Mouse (Mus musculus): ENCODE data around the gene Arf1.

Arf1 gene

GRCm38 (mm10) chr11:59191231-59192058 lies 36.6 kb downstream of the Arf1 start:
- peak; percentile 89 for DNase-seq (ENCODE audit: low spot score)

GRCm38 (mm10) chr11:59187706-59188105 lies 40.4 kb downstream of the Arf1 start:
- DNase-seq (ENCODE audit: low spot score) = no peak

GRCm38 (mm10) chr11:59185490-59185889 lies 42.6 kb downstream of the Arf1 start:
- no peak for DNase-seq (ENCODE audit: low spot score)

- DNase-seq (ENCODE audit: low spot score) = peak; percentile 62
These were observed 44.2 kb downstream of the Arf1 start for GRCm38 (mm10) chr11:59183821-59184220.

- peak; percentile 64 for DNase-seq (ENCODE audit: low spot score)
These were observed 45.2 kb downstream of the Arf1 start, which contains the start of gene Gjc2 for GRCm38 (mm10) chr11:59182864-59183331. Gjc2 (minus strand) TSS chr11:59183213.

- no peak for DNase-seq (ENCODE audit: low spot score)
These were observed 51.1 kb downstream of the Arf1 start for GRCm38 (mm10) chr11:59176921-59177320.

- no peak for DNase-seq (ENCODE audit: low spot score)
These were observed 51.6 kb downstream of the Arf1 start for GRCm38 (mm10) chr11:59176475-59176874.

- no peak for DNase-seq (ENCODE audit: low spot score)
These were observed 53.8 kb downstream of the Arf1 start for GRCm38 (mm10) chr11:59174189-59174838.

- no peak for DNase-seq (ENCODE audit: low spot score)
These were observed 57.5 kb downstream of the Arf1 start for GRCm38 (mm10) chr11:59170549-59170948.

GRCm38 (mm10) chr11:59169807-59170206 lies 58.3 kb downstream of the Arf1 start:
- DNase-seq (ENCODE audit: low spot score) = no peak

- no peak for DNase-seq (ENCODE audit: low spot score)
These were observed 62.3 kb downstream of the Arf1 start for GRCm38 (mm10) chr11:59165616-59166241.

GRCm38 (mm10) chr11:59164384-59164783 lies 63.7 kb downstream of the Arf1 start:
- DNase-seq (ENCODE audit: low spot score) = no peak

- DNase-seq (ENCODE audit: low spot score) = peak; percentile 99
These were observed 64.5 kb downstream of the Arf1 start, which contains the start of gene Iba57 for GRCm38 (mm10) chr11:59163255-59164236. Iba57 (minus strand) TSS chr11:59163739.

GRCm38 (mm10) chr11:59162443-59163254 lies 65.4 kb downstream of the Arf1 start:
- no peak for DNase-seq (ENCODE audit: low spot score)

Data from ovary, adult 18-20 months (tissue).